Mouse (Mus musculus) lung, postnatal 25 days (tissue): ENCODE data around the gene Gm3138.
"Not testable (repeated sequence)": the region's sequence is repeated elsewhere in the genome, so short reads cannot be mapped to it uniquely, and the experiment has no call there.

ENCODE experiments used
- DNase-seq: peaks from one replicate; pipeline ENCODE4 v3.0.0; 2022; ENCODE audit warnings: low spot score

Gene Gm3138

GRCm38 (mm10) chr14:4249331-4249730 lies at the start of gene Gm3138:
Gene Gm3138 (plus strand): TSS chr14:4249631.
- not testable (repeated sequence) for DNase-seq

GRCm38 (mm10) chr14:4269238-4269950 lies 20.0 kb downstream of the Gm3138 start:
- DNase-seq = not testable (repeated sequence)

GRCm38 (mm10) chr14:4279828-4280227 lies 30.4 kb downstream of the Gm3138 start:
- not testable (repeated sequence) for DNase-seq
